Mouse (Mus musculus) midbrain, embryonic 14.5 days (tissue): ENCODE data around the gene Fto. TPM values are rescaled to one million over a fixed set of nuclear protein-coding genes. Genes with fewer than 3 reads are reported as not detected.

ENCODE experiments used
- ATAC-seq: fragments of 200-750 bp; cut with Nextera tagmentation; 2 replicates; pipeline ENCODE4 v1.8.0; 2017; ENCODE audit warnings: moderate number of reproducible peaks, moderate library complexity; ENCODE audit not compliant: low FRiP score, low TSS enrichment
- DNase-seq: peaks from one replicate; pipeline ENCODE4 v3.0.0-alpha.2; 2015
- H3K27ac ChIP-seq: fragments of 300-500 bp; sonication (generic); replicated peaks from 2 replicates; pipeline ENCODE4 v1.5.1; 2014; ENCODE audit warnings: mild to moderate bottlenecking, low read depth, low read length, moderate library complexity
- H3K27me3 ChIP-seq: fragments of 300-500 bp; sonication (generic); 2 replicates; pipeline ENCODE4 v1.6.1; 2014; ENCODE audit warnings: low read length, control low read depth, mixed read lengths; ENCODE audit not compliant: control insufficient read depth, insufficient read depth
- H3K36me3 ChIP-seq: fragments of 300-500 bp; sonication (generic); 2 replicates; pipeline ENCODE4 v1.6.1; 2014; ENCODE audit warnings: low read length, control low read depth; ENCODE audit not compliant: control insufficient read depth, insufficient read depth
- H3K4me1 ChIP-seq: fragments of 300-500 bp; sonication (generic); 2 replicates; pipeline ENCODE4 v1.6.1; 2014; ENCODE audit warnings: mild to moderate bottlenecking, antibody characterized with exemption, low read length, control low read depth; ENCODE audit not compliant: control insufficient read depth, insufficient read depth
- H3K4me2 ChIP-seq: fragments of 300-500 bp; sonication (generic); 2 replicates; pipeline ENCODE4 v1.6.1; 2014; ENCODE audit warnings: mild to moderate bottlenecking, low read length, moderate library complexity
- H3K4me3 ChIP-seq: fragments of 300-500 bp; sonication (generic); replicated peaks from 2 replicates; pipeline ENCODE4 v1.5.1; 2014; ENCODE audit warnings: low read depth, low read length
- H3K9ac ChIP-seq: fragments of 300-500 bp; sonication (generic); replicated peaks from 2 replicates; pipeline ENCODE4 v1.6.1; 2014; ENCODE audit warnings: mild to moderate bottlenecking, low read length, moderate library complexity
- H3K9me3 ChIP-seq: fragments of 300-500 bp; sonication (generic); 2 replicates; pipeline ENCODE4 v1.6.1; 2016; ENCODE audit warnings: low read length, control low read depth, mixed read lengths; ENCODE audit not compliant: control insufficient read depth
- WGBS: fragments of 180-500 bp; shearing (Covaris S2); extraction: QIAGEN DNeasy Blood & Tissue Kit; methylation state at CpG from one replicate; pipeline ENCODE4 v1.1.7; 2014; 5-methylcytosine and 5-hydroxymethylcytosine counted together
- polyA plus RNA-seq: library from polyadenylated mRNA; unstranded; fragments of >200 nt; fragmentation: Nextera tagmentation; extraction: Ambion mirVana; gene quantifications from 2 replicates; pipeline ENCODE4 v1.2.1, GENCODE M21; 2014

Gene Fto
- polyA plus RNA-seq, 1 experiment from 2014 or later = 161 TPM

GRCm38 (mm10) chr8:91509900-91510260 is 196.6 kb downstream of the Fto start:
- ATAC-seq = no peak; the same call in 1 of the 2 replicates
- no peak overlapping the region for H3K9ac ChIP-seq
- no peak overlapping the region for H3K4me2 ChIP-seq
- H3K4me3 ChIP-seq = no peak overlapping the region
- no peak for DNase-seq
- peaks cover 31% of the 10 kb centered on the region for H3K4me1 ChIP-seq
- no peaks in the 10 kb centered on the region for H3K36me3 ChIP-seq
- no peak overlapping the region for H3K27ac ChIP-seq
- peaks cover 4% of the 10 kb centered on the region; the same call in 1 of the 2 replicates for H3K27me3 ChIP-seq
- WGBS = 9% methylated on average over 6 of the region's 6 CpGs
- H3K9me3 ChIP-seq = no peaks in the 10 kb centered on the region

GRCm38 (mm10) chr8:91510716-91511115 is 197.4 kb downstream of the Fto start:
- Histone ChIP-seq H3K4me1 (peaks cover 37% of the 10 kb centered on the region), H3K27me3 (peaks cover 4% of the 10 kb centered on the region; the same call in 1 of the 2 replicates), H3K9me3 (no peaks in the 10 kb centered on the region), H3K4me3 (no peak overlapping the region), H3K9ac (no peak overlapping the region), H3K36me3 (no peaks in the 10 kb centered on the region), H3K27ac (no peak overlapping the region), H3K4me2 (no peak overlapping the region)
- no peak for DNase-seq
- 25% methylated on average over 5 of the region's 5 CpGs for WGBS
- no peak for ATAC-seq

GRCm38 (mm10) chr8:91511943-91512342 is 198.6 kb downstream of the Fto start:
- Histone ChIP-seq H3K4me3 (no peak overlapping the region), H3K4me1 (peaks cover 45% of the 10 kb centered on the region), H3K27ac (no peak overlapping the region), H3K4me2 (no peak overlapping the region), H3K27me3 (peaks cover 4% of the 10 kb centered on the region; the same call in 1 of the 2 replicates), H3K36me3 (no peaks in the 10 kb centered on the region), H3K9ac (no peak overlapping the region), H3K9me3 (no peaks in the 10 kb centered on the region)
- 91% methylated on average over 4 of the region's 4 CpGs for WGBS
- ATAC-seq (no peak), DNase-seq (no peak)

DNA sequence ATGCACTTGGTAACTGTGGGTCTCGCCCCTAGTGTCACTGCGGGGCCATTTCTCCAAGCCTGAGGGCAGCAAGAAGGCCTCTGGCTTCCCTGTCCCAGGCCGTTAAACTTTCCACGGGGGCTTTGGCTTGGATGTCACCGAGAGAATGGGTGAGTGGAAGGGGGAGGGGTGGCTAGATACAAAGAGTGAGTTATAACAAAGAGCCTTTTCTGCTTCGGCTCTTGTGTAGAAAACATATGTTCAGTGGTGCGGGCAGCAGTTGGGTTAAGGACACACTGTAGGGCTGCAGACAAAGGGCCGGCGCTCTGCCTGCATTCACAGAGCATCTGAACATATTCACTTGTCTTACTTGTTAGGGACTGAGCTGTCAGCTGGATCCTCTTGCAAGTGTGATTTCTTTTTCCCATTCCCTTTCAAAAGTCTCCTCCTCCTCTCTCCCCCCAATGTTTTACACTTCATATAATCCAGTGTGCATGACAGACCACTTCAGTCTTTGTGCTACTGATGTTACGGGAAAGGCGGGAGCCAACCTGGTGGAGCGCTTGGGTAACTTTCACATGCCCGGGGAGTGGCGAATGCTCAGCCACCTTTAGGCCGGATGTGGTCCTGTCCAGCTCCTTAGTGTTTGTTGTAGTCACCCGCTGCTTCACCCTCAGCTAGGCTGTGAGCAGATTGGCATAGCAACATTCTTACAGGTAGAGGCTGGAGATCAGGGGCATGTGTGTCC is 201.6 kb downstream of the Fto start:
- no peak overlapping the region for H3K9ac ChIP-seq
- ATAC-seq (peak; percentile 64; the same call in 1 of the 2 replicates), DNase-seq (peak; percentile 67)
- 12% methylated on average over 16 of the region's 16 CpGs for WGBS
- H3K36me3 ChIP-seq = no peaks in the 10 kb centered on the region
- no peaks in the 10 kb centered on the region for H3K9me3 ChIP-seq
- peaks cover 36% of the 10 kb centered on the region for H3K4me1 ChIP-seq
- H3K4me3 ChIP-seq = no peak overlapping the region
- no peak overlapping the region for H3K4me2 ChIP-seq
- no peak overlapping the region; the same call in 1 of the 2 replicates for H3K27ac ChIP-seq
- peaks cover 7% of the 10 kb centered on the region; the same call in 1 of the 2 replicates for H3K27me3 ChIP-seq

- H3K27me3 ChIP-seq = peaks cover 11% of the 10 kb centered on the region
- H3K36me3 ChIP-seq = no peaks in the 10 kb centered on the region
- 19% methylated on average over 7 of the region's 7 CpGs for WGBS
- peaks cover 36% of the 10 kb centered on the region for H3K4me1 ChIP-seq
- H3K9me3 ChIP-seq = no peaks in the 10 kb centered on the region
- no peak overlapping the region for H3K9ac ChIP-seq
- no peak overlapping the region for H3K4me3 ChIP-seq
- DNase-seq (no peak), ATAC-seq (no peak)
- H3K4me2 ChIP-seq = no peak overlapping the region
- H3K27ac ChIP-seq = no peak overlapping the region
Observed at GRCm38 (mm10) chr8:91516422-91516821, 203.1 kb downstream of the Fto start.

DNA sequence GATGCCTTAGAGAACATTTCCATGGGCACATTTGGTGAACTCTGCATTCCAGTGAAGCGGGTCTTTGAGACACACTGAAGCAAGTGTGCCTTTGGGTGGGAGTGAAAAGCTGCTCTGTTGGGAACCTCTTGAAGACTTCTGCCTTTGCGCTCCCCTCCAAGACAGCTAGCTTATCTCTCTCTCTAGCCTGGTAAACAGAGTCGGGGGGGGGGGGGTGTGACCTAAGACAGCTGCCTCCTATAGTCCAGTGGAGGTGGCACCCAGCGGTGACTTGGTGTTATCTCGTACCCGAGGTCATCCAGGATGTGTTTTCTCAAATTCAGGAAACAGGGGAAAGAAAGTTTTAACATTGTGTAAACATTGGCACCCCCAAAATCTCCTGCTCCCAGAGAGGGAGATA is 204.8 kb downstream of the Fto start:
- ATAC-seq (no peak), DNase-seq (no peak)
- Histone ChIP-seq H3K4me2 (no peak overlapping the region), H3K9me3 (no peaks in the 10 kb centered on the region), H3K9ac (no peak overlapping the region), H3K4me1 (peaks cover 36% of the 10 kb centered on the region), H3K4me3 (no peak overlapping the region), H3K27me3 (peaks cover 17% of the 10 kb centered on the region), H3K36me3 (no peaks in the 10 kb centered on the region), H3K27ac (no peak overlapping the region)
- WGBS = 60% methylated on average over 6 of the region's 6 CpGs

GRCm38 (mm10) chr8:91522201-91522600 is 208.9 kb downstream of the Fto start:
- Histone ChIP-seq H3K4me3 (no peak overlapping the region), H3K27me3 (peaks cover 20% of the 10 kb centered on the region), H3K9ac (no peak overlapping the region), H3K36me3 (no peaks in the 10 kb centered on the region), H3K9me3 (no peaks in the 10 kb centered on the region), H3K4me1 (peaks cover 38% of the 10 kb centered on the region; the same call in 1 of the 2 replicates), H3K4me2 (no peak overlapping the region), H3K27ac (no peak overlapping the region)
- 89% methylated on average over 12 of the region's 12 CpGs for WGBS
- no peak for DNase-seq
- no peak for ATAC-seq

- H3K27ac ChIP-seq = peak overlapping the region; percentile 32; the same call in 1 of the 2 replicates
- WGBS = 23% methylated on average over 16 of the region's 16 CpGs
- DNase-seq (peak; percentile 19), ATAC-seq (no peak)
- H3K9me3 ChIP-seq = no peaks in the 10 kb centered on the region
- no peak overlapping the region for H3K9ac ChIP-seq
- H3K4me1 ChIP-seq = peaks cover 30% of the 10 kb centered on the region; the same call in 1 of the 2 replicates
- H3K27me3 ChIP-seq = peaks cover 21% of the 10 kb centered on the region
- H3K4me3 ChIP-seq = no peak overlapping the region
- no peaks in the 10 kb centered on the region for H3K36me3 ChIP-seq
- H3K4me2 ChIP-seq = no peak overlapping the region
Observed at GRCm38 (mm10) chr8:91524056-91524864, 210.9 kb downstream of the Fto start.
